Mouse (Mus musculus): ENCODE results near the gene Zbtb37.

DNA sequence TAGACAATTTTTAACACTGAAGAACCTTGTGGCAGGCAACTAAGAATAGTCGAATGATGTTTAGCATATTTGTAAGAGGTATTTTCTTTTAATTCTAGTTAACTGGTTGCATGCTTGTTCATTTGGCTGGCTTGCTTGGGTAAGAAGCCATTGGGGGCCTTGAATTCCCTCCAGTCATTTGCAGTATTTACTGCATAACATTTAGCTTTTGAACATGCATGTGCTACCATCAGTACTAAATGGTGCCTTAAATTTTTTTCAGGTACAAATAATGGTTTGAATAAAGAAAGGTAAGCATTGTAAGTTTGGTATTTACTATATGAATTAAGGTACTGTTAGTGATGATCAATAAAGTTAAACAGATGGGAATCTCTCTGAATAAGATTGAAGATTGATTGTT lies 2.4 kb upstream of the Zbtb37 start:
- TF ChIP-seq POLR2A (IDR thresholded peaks at IDR 0.05; ENCODE audit: borderline replicate concordance, low read depth, low read length): no peak
- no peak for TF ChIP-seq CTCF (IDR thresholded peaks at IDR 0.05; ENCODE audit: low read depth, low read length)
